Mouse (Mus musculus) layer of hippocampus, postnatal 10 days (tissue): ENCODE measurements at regions not wholly inside any gene's neighbourhood (a gene's known extent, or its start where the extent isn't known, plus 50 kb on each side); places are given as distances from the start of the nearest gene placed in this dataset.

ENCODE experiments used
- DNase-seq, 2 experiments: peaks; one replicate each; pipeline ENCODE4 v3.0.0; 2021; ENCODE audit warnings: low spot score in 2 of 2

GRCm38 (mm10) chr1:77585520-77585919 is 70.6 kb upstream of the Epha4 start:
- no peak for DNase-seq

GRCm38 (mm10) chr1:77568081-77568480 is 53.2 kb upstream of the Epha4 start:
- DNase-seq, result no peak

- DNase-seq, result peak; percentile 20 to 29
Measured at GRCm38 (mm10) chr1:77567657-77568056, 52.8 kb upstream of the Epha4 start.
